Comparison of ENCODE assay signal across 8 mouse cellular contexts in genomic region chr15:66442333-66442732, GRCm38 (mm10). TPM values are rescaled to one million over a fixed set of nuclear protein-coding genes. Genes with fewer than 3 reads are reported as not detected.
A peak's percentile ranks its signal among the peaks of the same experiment; 100 is the strongest.
DNase-seq lines count a peak whose midpoint lies in the region; ATAC-seq and TF ChIP-seq lines count a peak whose summit lies in the region.

No protein-coding gene starts in this region.

- H3K9me3 ChIP-seq in lung, embryonic 14.5 days (ENCODE audit: low read depth, low read length) = no peaks in the 10 kb centered on the region
- no peaks in the 10 kb centered on the region for H3K9me3 ChIP-seq in liver, embryonic 14.5 days (ENCODE audit: control insufficient read depth, low read length)

- H3K4me2 ChIP-seq in lung, embryonic 14.5 days = no peak overlapping the region
- no peak overlapping the region for H3K4me2 ChIP-seq in liver, embryonic 14.5 days (ENCODE audit: low read depth)

- H3K27ac ChIP-seq in lung, embryonic 14.5 days (ENCODE audit: low read depth) = no peak overlapping the region
- H3K27ac ChIP-seq in liver, embryonic 14.5 days = no peak overlapping the region

- no peak for TF ChIP-seq EP300 in liver, embryonic 14.5 days (IDR thresholded peaks at IDR 0.05; ENCODE audit: low read depth)

- H3K4me1 ChIP-seq in lung, embryonic 14.5 days (ENCODE audit: insufficient read depth) = no peaks in the 10 kb centered on the region
- H3K4me1 ChIP-seq in liver, embryonic 14.5 days (replicated peaks; ENCODE audit: control insufficient read depth in 2 of 2, insufficient read depth in 2 of 2, low read length in 1 of 2) = no peaks in the 10 kb centered on the region

- peak; percentile 62 for DNase-seq in lung, embryonic 14.5 days
- no peak for DNase-seq in lung, adult 18-20 months
- DNase-seq in adrenal gland, postnatal 25 days = peak; percentile 38
- DNase-seq in embryo, embryonic 9.5 days (ENCODE audit: extremely low spot score) = peak; percentile 8
- DNase-seq in induced T-regulatory cell, adult 2 months (ENCODE audit: low read depth) = peak; percentile 78
- DNase-seq in liver, embryonic 14.5 days (ENCODE audit: low read depth in 3 of 3, low spot score in 3 of 3) = no peak
- peak; percentile 46 for DNase-seq in retina, postnatal 1 day

- H3K36me3 ChIP-seq in lung, embryonic 14.5 days (ENCODE audit: insufficient read depth) = no peaks in the 10 kb centered on the region
- H3K36me3 ChIP-seq in liver, embryonic 14.5 days (replicated peaks; ENCODE audit: control insufficient read depth, insufficient read depth, low read depth) = no peaks in the 10 kb centered on the region

- H3K9ac ChIP-seq in lung, embryonic 14.5 days = no peak overlapping the region
- H3K9ac ChIP-seq in liver, embryonic 14.5 days (replicated peaks) = no peak overlapping the region

- TF ChIP-seq CTCF in lung, embryonic 14.5 days (IDR thresholded peaks at IDR 0.05; ENCODE audit: low read depth) = peak; percentile 69
- TF ChIP-seq CTCF in liver, embryonic 14.5 days (IDR thresholded peaks at IDR 0.05; ENCODE audit: low read depth) = peak; percentile 33

- ATAC-seq in lung, embryonic 14.5 days (ENCODE audit: insufficient read depth) = no peak
- ATAC-seq in liver, embryonic 14.5 days (ENCODE audit: insufficient read depth) = no peak
- ATAC-seq in erythroblast, adult 5-6 weeks (replicated peaks; ENCODE audit: low FRiP score, poor library complexity, severe bottlenecking) = no peak

- 24% methylated on average over 3 of the region's 3 CpGs for whole genome bisulfite sequencing in lung, embryonic 14.5 days
- WGBS in liver, embryonic 14.5 days (ENCODE audit: insufficient replicate concordance) = 32% methylated on average over 3 of the region's 3 CpGs

- H3K4me3 ChIP-seq in lung, embryonic 14.5 days (ENCODE audit: low read depth, low read length) = no peak overlapping the region
- H3K4me3 ChIP-seq in liver, embryonic 14.5 days (ENCODE audit: insufficient read depth in 1 of 2, low read depth in 2 of 2, low read length in 2 of 2) = no peak overlapping the region

- H3K27me3 ChIP-seq in lung, embryonic 14.5 days (ENCODE audit: insufficient read depth, low read length) = no peaks in the 10 kb centered on the region
- H3K27me3 ChIP-seq in liver, embryonic 14.5 days (ENCODE audit: control insufficient read depth, insufficient read depth, low read length) = no peaks in the 10 kb centered on the region

RNA-seq across cellular contexts. Expression of gene Lrrc6, which starts 58.4 kb away (rescaled TPM):
- polyA plus RNA-seq in lung, embryonic 14.5 days (2014; fragmentation: Nextera tagmentation; extraction: Ambion mirVana) = 0.11 TPM in 1 of 2 replicates, not detected in the other
- total RNA-seq in adrenal gland, postnatal 25 days (2021) = 0.91 TPM in 1 of 2 replicates, not detected in the other
- polyA plus RNA-seq in liver, embryonic 14.5 days (2012; rRNA removed) = not detected in 2 replicates
- polyA plus RNA-seq in liver, embryonic 14.5 days (2014; fragmentation: Nextera tagmentation; extraction: Ambion mirVana) = not detected in 2 replicates
- not detected in 2 replicates for total RNA-seq in erythroblast, adult 5-6 weeks (2015; ENCODE audit: low replicate concordance)
- total RNA-seq in erythroblast, adult 5-6 weeks (2017; ENCODE audit: low replicate concordance) = 0.28 TPM in 1 of 2 replicates, not detected in the other

Comparison
In these comparisons a context has a peak if more than half of its experiments do, and no peak if none do; other contexts are left out.
1. DNase-seq: peak in lung, embryonic 14.5 days (single experiment), adrenal gland, postnatal 25 days (single experiment), embryo, embryonic 9.5 days (single experiment), induced T-regulatory cell, adult 2 months (single experiment) and retina, postnatal 1 day (single experiment); none in lung, adult 18-20 months (0 of 2) and liver, embryonic 14.5 days (0 of 3).